Mouse (Mus musculus) megakaryocyte, embryonic 14.5 days (primary cell): Measurements from ENCODE around the gene Dzip1.

Experiments
- FLI1 ChIP-seq: IDR thresholded peaks from 2 replicates; pipeline ENCODE4 v1.6.1; 2012; ENCODE audit warnings: low read length, inconsistent platforms, mixed read lengths
- GATA1 ChIP-seq: IDR thresholded peaks from 3 replicates; pipeline ENCODE4 v1.6.1; 2012; ENCODE audit warnings: mixed read lengths, low read length, inconsistent platforms, borderline replicate concordance

DNA sequence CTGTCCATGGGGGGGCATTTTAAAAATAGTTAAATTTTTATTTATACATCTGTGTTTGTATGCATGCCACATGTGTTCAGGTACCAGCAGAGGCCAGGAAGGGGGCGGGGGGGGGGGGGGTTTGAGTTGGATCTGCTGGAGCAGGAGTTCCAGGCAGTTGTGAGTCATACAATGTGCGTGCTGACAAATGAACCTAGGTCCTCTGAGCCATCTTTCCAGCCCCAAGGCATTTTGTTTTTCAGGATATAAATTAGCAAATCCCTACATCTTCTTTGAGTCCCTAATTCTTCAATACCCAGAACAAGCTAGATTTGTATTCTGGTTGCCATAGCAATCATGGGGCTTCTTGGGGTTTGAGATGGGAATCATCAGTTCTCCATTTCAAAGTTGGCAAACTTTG is 5.9 kb upstream of the Dzip1 start:
- no peak for TF ChIP-seq GATA1
- TF ChIP-seq FLI1: no peak
